ENCODE assay signal across 10 mouse cellular contexts in the genomic region with DNA sequence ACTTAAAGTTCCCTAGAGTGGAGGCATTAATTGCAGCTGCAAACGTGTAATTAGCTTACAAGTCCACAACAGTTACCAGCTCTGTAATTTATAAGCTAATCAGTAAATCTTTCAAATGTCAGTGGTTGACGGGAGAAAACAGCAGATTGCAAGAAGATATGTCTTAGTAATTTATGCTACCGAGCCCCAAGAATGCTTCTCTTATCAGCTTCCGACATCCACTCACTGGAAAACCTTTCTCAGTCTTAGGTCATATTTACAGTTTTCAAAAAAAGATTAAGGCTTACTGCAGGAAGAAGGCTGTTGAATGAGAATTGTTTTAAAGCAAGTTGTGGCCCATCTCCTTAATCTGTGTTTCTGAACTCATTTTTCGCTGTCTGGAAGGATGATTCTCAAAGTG.
"Had no signal": no experiment of that assay in that cellular context is flagged by ENCODE, and none has a peak within 500 bp of the region (broad histone marks: within the 10 kb centered on the region; RNA-seq: fewer than 3 reads in every experiment).

No protein-coding gene starts in this region.

- H3K27ac ChIP-seq: limb, embryonic 13.5 days; liver, embryonic 14.5 days; midbrain, embryonic 13.5 days had no signal

- H3K4me3 ChIP-seq: limb, embryonic 13.5 days; midbrain, embryonic 13.5 days had no signal

- H3K9me3 ChIP-seq: limb, embryonic 13.5 days; midbrain, embryonic 13.5 days had no signal

- DNase-seq: kidney, adult 11 months; kidney, postnatal 10 days; left cerebral cortex, postnatal 4 days; lung, adult 18-20 months; right cerebral cortex, adult 18-20 months; right cerebral cortex, postnatal 25 days; thymus, postnatal 36 days had no signal

- H3K36me3 ChIP-seq: midbrain, embryonic 13.5 days had no signal

- H3K9ac ChIP-seq: limb, embryonic 13.5 days; liver, embryonic 14.5 days; midbrain, embryonic 13.5 days had no signal

- ATAC-seq: midbrain, embryonic 13.5 days had no signal

- H3K4me2 ChIP-seq: limb, embryonic 13.5 days; midbrain, embryonic 13.5 days had no signal

- H3K27me3 ChIP-seq: limb, embryonic 13.5 days had no signal

- H3K4me1 ChIP-seq: limb, embryonic 13.5 days had no signal
